Mouse (Mus musculus) megakaryocyte, adult 5-6 weeks (primary cell): ENCODE measurements at regions not wholly inside any gene's neighbourhood (a gene's known extent, or its start where the extent isn't known, plus 50 kb on each side); places are given as distances from the start of the nearest gene placed in this dataset.

Experiments
- ATAC-seq: 2 replicates; pipeline ENCODE4 v1.8.0; 2016; ENCODE audit warnings: mild to moderate bottlenecking, inconsistent platforms; ENCODE audit not compliant: poor library complexity, severe bottlenecking

DNA sequence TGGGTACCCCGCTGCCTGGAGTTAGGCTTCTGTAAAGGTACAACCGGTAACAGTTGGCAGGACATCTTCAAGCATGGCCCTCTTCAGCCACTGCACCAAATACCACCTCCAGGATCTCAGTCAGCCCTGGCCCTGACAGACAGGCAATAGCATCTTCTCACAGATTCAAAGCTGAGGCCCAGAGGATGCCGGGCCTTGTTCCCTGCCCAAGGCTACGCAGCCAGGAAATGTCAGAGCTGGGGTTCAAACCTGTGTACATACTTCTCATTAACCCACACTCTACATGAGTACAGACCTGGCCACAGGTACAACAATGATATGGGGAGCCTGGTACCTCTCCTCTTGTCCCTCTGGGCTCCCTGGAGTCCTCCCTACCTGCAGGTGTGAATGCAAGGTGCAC is 497.3 kb downstream of the Med13l start:
- ATAC-seq = no peak

DNA sequence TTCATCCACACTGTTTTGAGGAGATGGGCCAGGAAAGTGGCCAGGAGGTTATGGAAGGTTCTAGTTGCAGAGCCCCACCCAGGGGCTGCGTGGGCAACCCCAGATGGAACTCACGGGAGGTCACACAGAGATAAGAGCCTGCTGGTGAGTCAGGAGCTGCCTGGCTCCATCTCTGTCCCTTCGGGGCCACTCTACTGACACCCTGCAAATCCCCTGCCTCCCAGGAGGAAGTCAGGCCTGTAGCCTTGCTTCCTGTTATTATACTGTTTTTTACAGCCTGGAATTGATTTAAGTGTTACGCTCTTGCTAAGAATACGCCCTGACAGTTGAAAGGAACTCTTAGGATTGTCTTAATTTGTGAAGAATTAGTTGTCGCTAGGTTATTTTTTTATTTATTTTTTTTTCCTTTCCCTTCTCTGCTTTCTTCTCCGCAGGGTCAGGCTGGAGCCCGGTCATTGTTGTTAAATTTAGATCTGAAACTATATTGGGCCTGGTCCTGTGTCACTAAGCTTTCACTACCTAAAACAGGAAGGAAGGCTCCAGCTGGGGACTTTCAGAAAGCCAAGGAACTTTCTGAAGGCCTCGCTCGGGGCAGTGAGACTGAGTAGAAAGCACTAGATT is 497.9 kb downstream of the Med13l start:
- 0 out of 2 replicates have a peak, but pooled peaks have one; percentile 33 for ATAC-seq

DNA sequence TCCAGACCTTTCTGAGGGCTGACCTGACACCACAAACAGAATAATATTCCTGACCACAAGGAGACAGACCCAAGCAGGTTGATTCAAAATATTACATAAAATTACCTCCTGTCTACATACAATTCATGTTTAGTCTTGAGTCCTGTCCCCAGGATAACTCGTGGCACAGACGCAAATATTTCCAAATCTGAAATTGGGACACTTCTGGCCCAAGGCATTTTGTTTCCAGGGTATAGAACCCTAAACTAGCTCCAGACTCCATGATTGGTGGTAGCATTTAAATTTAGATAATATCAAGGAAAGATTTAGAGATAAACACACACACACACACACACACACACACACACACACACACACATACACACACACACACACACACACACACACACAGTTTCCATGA is 498.7 kb downstream of the Med13l start:
- ATAC-seq = no peak

DNA sequence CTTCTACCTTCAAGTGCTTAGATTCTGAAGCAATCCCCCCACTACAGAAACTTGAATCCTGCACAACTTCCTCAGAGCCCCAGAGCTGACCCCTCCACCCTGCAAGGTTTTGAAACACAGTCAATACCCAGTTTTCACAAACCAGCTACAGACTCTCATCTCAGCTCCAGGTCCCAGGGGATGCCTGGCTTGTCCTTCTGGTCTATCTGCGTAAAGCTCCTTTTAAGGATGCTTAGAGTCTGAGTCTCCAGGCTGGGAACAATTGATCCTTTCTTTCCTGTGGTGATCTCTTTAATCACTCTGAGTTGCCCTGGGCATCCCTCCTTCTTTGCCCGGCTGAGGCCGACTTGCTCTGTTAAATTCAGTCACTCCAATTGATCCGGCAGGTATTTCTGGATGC is 500.4 kb downstream of the Med13l start:
- no peak for ATAC-seq

DNA sequence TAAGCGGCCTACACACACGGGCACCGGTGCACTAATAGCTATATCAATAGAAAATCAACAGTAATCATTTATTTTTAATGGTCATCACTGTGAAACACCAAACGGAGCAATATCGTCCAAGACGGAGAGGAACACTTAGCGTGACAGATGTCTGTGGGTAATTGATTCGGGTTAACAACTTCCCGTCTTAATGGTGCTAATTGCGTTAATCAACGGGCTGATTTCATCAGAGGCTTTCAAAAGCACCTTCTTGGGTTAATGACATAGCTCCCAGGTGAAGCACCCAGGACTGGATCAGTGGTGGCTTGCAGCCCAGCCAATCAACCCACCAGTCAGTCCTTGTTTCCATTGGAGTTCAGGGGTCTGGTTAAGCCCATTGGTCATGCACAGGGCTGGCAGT is 502.0 kb downstream of the Med13l start:
- no peak for ATAC-seq

DNA sequence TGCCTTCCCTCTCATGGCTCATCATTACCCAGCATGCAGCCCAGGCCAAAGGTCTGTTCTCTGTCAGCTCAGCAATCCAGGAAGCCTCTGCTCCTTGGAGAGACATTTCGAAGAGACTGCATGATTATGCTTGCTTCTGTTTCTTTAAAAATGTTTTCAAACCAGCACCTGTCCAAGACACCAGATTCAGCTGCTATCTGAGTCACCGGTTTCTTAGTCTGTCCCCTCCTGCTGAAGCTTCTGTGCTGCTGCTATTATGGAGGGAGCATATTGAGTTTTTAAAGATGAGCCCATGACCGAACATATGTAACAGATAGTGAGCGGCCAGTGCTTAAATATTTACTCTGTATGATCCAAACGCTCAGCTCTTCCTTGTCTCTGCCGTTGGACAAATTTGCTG is 506.2 kb downstream of the Med13l start:
- no peak for ATAC-seq

DNA sequence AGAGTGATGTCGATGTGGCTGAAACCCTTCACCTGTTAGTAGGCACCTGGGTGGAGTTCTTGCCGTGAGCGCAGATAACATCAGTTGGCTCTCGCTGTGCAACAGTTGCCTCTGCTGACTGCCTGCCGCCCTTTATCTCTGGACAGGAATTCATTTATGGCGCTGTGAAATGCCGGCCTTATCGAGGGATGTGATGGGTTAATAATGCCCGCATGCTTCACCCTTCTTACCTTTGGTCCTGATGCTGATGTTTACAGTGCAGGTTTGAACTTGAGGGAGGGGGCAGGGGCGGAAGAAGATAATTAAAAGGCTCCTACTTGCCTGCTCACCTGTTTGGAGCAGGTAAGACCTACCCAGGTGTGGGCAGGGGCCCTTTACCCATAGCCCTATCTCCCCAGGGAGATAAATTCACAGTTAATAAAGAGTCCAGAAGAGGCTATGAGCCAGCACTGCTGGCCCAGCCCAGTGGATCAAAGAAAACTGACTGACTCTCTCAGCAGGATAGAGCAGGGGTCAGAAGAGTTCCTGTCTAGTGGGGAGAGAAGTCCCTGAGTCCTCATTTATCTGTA is 509.4 kb downstream of the Med13l start:
- ATAC-seq = no peak

DNA sequence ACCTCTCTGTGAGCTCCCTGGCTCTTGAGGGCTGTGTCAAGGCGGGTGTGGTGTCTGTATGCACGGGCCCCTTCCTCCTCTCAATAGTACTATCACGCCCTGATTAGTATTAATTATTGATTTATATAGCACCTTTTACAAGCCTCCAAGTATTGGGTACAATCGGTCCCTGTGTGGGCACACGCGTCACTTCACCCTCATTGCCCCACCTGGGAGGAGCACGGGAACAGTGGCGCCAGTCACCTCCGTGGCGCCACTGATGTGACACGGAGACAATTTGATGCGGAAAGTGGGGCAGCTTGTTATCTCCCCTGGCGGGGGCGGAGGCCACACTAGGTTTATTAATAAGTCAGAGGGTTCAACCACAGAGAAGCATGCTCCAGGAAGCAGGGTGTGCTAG is 512.2 kb downstream of the Med13l start:
- no peak for ATAC-seq

DNA sequence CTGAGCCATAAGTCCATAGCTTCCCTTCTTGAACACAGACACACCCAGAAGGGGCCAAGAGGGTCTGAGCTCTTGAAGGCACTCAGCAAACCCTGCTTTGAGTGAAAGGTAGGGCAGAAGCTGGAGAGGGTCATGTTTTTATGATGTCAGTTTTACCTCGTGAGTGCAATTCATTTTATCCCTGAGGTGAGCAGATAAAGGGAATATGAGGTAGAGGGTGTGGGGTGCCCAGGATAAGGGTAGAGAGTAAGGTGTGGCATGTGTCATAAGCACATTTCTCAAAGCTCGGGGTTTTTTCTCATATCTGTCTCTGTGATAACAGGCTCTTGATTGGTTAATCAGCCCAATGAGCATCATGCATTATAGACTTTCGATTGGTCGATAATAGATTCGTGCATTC is 520.3 kb downstream of the Med13l start:
- ATAC-seq = no peak

DNA sequence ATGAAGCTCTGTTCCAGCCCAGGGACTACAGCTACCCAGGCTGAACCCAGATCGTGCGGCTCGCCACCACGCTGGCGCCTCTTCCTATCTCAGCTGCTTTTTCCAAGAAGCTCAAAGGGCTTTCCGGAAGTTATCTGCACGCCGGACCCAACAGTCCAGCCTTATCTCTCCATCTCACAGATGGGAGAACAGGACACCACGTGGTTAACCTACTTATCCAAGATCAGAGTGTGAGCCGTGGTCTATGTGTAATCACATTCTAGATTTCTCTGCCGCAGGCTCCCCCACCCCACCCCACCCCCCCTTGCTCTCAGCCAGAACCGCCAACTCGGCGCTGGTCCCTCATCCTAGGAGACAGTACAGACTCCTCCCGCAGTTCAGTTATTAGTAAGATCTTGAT is 522.4 kb downstream of the Med13l start:
- ATAC-seq = no peak

DNA sequence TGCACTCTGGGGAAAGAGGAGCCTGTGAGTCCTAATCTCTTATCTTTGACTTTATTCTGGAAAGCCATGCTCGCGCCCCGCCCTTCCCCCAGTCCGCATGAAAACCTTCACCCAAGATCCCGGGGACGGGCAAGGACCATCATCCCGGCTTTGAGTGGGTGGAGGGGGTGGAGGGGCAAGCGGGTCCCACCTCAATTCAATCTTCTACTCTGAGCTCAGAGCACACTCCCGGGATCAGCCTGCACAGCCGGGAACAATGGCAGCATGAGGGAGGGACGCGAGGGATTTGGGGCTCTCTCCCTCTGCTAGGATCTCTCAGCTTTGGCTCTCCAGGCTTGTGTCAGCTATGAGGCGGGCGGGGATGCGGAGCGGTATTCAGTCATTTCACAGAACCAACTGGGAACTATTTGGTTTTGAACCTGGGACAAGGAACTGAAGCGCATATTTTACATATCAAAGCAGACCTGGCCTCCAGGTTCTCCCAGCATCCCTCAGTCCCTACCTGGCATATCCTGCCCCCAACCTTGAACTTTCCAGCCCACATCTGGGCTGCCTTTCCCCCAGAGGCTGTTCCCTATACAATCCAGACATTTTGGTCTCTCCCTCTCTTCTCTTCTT is 537.2 kb downstream of the Med13l start:
- ATAC-seq = no peak

DNA sequence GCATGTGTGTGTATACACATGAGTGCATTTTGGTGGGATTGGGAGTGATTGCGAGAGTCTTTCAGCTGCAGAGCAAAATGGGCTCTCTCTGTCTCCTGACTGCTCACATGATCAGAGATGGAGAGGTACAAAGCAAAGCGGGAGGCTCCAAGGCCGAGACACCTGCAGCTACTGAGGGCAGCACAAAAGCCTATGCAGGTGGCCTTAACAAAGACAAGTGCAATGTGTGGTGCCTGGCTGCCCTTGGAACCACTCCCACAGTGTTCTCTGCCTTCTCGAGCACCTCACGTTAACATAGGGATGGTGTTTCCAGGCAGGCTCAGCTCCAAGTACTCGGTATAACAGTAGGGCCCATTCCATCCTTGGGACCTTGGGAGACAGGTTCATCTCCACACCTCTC is 539.3 kb downstream of the Med13l start:
- no peak for ATAC-seq

DNA sequence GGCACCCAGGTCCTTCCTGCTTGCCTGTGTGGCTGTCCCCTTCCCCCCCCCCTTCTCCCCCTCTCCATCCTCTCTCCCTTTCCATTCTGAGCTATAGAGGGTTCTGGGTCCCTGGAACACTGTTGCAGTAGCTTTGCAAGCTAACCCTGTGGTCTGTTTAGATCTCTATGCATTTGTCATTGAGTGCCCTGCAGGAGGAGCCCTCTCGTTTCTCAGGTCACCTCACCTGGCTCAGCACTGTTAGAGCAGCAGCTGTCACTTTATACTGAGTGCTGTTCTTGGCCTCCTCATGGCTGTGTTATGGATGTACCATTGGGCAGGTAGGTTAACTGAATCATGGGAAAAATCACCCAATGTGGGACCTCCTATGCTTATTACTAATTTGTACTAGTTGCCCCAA is 543.0 kb downstream of the Med13l start:
- no peak for ATAC-seq

DNA sequence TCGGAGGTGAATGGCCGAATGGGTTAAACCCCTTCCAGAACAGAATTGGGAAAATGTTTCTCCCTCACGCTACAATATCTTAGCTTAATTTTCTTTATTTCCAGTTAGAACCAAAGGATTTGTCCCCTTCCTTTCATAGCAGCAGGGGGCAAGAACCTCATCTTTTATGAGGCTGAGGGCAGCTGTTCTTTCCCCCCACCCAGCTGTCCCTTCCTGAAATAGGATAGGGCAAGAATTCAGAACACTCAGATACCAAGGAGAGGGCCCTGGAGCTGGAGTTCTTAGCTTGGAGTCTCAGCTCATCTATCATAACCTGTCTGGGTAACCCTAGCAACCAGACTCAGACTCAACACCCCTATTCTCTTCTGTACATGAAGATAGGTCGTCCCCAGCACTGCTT is 547.4 kb downstream of the Med13l start:
- ATAC-seq = no peak

DNA sequence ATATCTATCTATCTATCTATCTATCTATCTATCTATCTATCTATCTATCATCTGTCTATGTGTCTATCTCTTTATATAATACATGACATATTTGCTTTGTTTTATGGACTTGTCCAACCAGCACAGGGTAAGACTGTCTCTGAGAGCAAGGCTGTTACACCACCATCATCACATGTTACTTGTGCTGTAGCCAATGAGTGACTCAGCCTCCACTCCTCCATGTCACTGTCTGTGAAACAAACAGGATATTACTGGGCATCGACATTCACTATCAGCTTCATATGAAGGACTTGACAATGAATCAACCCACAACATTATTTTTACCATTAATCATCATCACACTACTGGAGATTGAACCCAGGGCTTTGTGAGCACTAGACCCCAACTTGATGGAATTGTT is 549.0 kb downstream of the Med13l start:
- ATAC-seq = no peak

DNA sequence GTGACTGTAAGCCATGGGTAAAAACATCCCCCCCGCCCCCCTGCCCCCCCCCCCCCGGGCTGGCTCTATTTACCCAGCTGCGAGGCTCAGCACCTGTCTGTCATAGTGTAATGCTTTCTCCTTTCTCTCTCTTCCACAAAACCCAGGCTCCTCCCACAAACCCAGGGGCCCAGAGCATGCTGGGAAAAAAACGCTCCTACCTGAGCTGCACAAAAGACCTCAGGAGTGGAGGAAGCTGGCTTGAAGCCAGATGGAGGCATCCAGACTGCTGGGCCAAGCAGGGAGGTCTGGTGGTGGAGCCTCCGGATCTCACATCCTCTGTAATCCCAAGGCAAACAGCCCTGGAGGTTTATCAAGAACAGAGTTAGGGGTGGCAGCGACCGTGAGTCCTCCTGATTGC is 553.6 kb downstream of the Med13l start:
- ATAC-seq = no peak

DNA sequence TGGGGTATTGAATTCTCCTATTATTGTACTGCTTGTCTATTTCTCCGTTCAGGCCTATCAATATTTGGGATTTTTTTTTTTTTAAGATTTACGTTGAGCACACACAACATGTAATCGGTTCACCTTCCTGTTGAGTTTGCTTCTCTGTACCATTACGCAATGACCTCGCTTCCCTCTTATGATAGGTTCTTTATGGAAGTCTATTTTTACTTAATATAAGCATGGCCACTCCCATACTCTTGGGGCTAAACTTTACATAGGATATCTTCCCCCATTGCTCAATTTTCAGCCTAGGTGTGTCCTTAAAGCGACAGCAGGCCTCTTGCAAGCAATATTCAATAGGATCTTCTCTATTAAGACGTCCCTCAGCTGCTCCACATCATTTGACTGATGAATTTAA is 544.7 kb upstream of the Tbx3 start:
- ATAC-seq = no peak

DNA sequence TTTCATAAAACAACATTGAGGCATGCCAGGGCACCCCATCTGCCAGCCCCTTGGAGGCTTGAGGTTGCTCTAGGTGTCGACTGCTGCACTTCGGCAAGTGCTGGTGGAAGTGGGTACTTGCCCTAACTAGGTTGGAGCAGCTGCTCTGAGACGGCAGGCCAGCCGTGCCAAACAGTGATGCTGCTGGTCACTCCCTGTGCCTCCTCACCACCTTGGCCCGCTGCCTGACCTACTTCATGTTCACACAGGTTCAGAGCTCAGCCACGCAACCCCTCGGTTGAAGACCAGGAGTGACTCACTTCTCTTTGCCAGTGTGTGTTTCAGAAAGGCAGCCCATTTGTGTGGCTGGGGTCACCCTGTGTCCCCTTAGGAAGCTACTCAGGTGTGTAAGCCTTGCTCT is 540.3 kb upstream of the Tbx3 start:
- ATAC-seq = no peak

DNA sequence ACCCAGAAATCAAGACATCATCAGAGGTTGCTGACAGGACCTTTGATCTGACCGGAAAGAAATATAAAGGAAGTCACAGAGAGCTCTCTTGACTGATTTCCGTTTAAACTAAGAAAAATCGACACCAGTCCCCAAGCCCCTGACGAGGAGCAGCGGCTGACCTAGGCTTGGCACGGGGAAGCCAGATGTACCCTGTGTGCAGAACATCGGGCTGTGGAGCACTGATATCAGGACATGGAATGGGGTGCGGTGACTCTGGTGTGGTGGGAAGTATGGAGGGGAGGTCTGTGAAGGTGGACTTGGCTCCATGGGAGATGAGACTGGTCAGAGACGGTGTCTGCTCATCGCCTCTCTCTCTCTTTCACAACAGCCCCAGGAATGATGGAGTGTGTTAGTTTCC is 539.0 kb upstream of the Tbx3 start:
- no peak for ATAC-seq

DNA sequence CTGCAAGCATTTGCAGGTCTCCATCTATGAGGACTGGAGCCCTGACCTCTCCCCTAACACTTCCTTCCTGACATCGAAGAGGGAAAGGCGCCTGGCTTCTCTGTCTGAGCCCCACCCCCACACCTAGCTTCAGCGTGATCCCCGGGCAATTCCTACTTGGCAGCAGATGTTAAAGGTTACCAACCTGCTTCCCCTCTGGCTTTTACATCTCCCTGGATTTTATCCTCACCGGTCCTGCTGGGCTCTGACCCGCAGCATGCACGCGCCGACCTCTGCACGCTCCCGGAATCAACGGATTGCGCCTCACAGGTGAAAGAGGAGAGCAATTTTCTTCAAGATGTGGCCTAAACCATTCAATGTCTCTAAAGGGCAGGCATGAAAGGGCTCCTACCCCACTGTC is 537.1 kb upstream of the Tbx3 start:
- no peak for ATAC-seq

DNA sequence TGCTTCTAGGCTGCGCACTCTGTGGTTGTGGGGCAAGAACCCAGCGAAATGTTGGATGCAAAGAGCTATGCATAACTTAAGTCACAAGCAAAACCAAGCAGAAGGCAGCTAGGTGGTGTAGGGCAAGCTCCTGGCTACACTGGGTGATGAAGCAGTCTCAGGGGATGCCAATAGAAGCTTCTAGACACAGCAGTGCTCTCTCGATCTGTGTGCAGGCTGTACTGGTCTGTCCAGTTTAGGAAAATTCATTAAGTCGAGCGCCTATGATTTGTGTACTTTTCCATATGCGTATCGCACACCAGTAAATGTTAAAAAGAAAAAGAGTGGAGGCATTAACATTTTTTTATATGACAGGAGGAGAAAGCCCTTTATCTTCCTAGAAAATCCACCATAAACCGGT is 533.6 kb upstream of the Tbx3 start:
- no peak for ATAC-seq

DNA sequence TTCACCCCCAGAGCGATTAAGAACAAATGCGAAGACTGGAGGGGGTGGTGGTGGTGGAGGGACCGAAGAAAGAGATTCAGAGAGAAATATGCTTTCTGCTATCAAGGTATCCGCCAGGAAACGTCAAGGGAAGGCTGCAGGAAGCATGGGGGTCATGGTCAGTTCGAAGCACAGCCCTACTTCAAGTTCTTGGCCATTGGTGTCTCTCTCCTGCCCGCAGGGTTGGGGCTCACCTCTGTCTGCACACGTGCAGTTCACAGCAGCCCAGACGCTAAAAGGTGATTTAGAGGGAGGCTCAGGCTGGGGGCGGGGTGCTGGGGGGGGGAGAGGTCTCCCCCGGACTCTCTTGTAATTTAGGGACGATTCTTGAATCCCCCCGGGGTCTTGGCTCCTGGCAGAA is 533.1 kb upstream of the Tbx3 start:
- ATAC-seq = no peak

DNA sequence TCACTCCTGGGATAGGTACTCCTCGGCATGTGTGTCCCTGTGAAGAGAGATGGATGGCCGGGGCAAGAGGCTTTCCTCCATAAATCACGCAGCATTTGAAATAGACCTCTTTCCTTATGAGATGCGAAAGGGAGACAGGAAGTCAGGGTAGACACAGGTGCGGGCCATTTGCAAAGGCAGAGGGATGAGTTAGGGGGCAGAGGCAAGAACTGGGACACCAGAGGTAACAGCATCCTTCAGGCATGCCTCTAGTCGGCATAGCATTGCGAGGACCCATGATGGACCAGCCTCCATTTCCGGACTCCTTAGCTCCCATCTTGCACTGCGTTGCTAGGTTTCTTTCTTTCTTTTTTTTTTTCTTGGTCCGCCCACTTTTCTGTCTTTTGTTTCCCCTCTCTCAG is 532.6 kb upstream of the Tbx3 start:
- no peak for ATAC-seq
